Mouse (Mus musculus) hindbrain, embryonic 15.5 days (tissue): Measurements from ENCODE around the gene Gpr162. TPM values are rescaled to one million over a fixed set of nuclear protein-coding genes. Genes with fewer than 3 reads are reported as not detected.

Experiments used
- ATAC-seq: fragments of 200-750 bp; cut with Nextera tagmentation; 2 replicates; pipeline ENCODE4 v1.8.0; 2017; ENCODE audit warnings: low read depth, moderate number of reproducible peaks, moderate TSS enrichment; ENCODE audit not compliant: low FRiP score
- H3K27ac ChIP-seq: fragments of 300-500 bp; sonication (generic); replicated peaks from 2 replicates; pipeline ENCODE4 v1.5.1; 2015; ENCODE audit warnings: mild to moderate bottlenecking, inconsistent platforms
- H3K27me3 ChIP-seq: fragments of 300-500 bp; sonication (generic); 2 replicates; pipeline ENCODE4 v1.6.1; 2015; ENCODE audit warnings: control low read depth, inconsistent platforms
- H3K36me3 ChIP-seq: fragments of 300-500 bp; sonication (generic); 2 replicates; pipeline ENCODE4 v1.6.1; 2015; ENCODE audit warnings: control low read depth, inconsistent platforms
- H3K4me1 ChIP-seq: fragments of 300-500 bp; sonication (generic); replicated peaks from 2 replicates; pipeline ENCODE4 v1.6.1; 2015; ENCODE audit warnings: control low read depth, inconsistent platforms
- H3K4me2 ChIP-seq: fragments of 300-500 bp; sonication (generic); 2 replicates; pipeline ENCODE4 v1.6.1; 2015; ENCODE audit warnings: moderate library complexity, mild to moderate bottlenecking, inconsistent platforms
- H3K4me3 ChIP-seq: fragments of 300-500 bp; sonication (generic); 2 replicates; pipeline ENCODE4 v1.5.1; 2015; ENCODE audit warnings: mild to moderate bottlenecking, inconsistent platforms
- H3K9ac ChIP-seq: fragments of 300-500 bp; sonication (generic); 2 replicates; pipeline ENCODE4 v1.6.1; 2015; ENCODE audit warnings: inconsistent platforms
- H3K9me3 ChIP-seq: fragments of 300-500 bp; sonication (generic); 2 replicates; pipeline ENCODE4 v1.6.1; 2016; ENCODE audit warnings: control low read depth, inconsistent platforms
- WGBS: fragments of 180-500 bp; shearing (Covaris S2); methylation state at CpG from one replicate; pipeline ENCODE4 v1.1.7; 2015; 5-methylcytosine and 5-hydroxymethylcytosine counted together
- polyA plus RNA-seq: library from polyadenylated mRNA; unstranded; fragments of >200 nt; fragmentation: Nextera tagmentation; extraction: Ambion mirVana; gene quantifications from 2 replicates; pipeline ENCODE4 v1.2.1, GENCODE M21; 2015

The Gpr162 gene
- 33.9 and 37.5 TPM in 2 replicates for polyA plus RNA-seq

DNA sequence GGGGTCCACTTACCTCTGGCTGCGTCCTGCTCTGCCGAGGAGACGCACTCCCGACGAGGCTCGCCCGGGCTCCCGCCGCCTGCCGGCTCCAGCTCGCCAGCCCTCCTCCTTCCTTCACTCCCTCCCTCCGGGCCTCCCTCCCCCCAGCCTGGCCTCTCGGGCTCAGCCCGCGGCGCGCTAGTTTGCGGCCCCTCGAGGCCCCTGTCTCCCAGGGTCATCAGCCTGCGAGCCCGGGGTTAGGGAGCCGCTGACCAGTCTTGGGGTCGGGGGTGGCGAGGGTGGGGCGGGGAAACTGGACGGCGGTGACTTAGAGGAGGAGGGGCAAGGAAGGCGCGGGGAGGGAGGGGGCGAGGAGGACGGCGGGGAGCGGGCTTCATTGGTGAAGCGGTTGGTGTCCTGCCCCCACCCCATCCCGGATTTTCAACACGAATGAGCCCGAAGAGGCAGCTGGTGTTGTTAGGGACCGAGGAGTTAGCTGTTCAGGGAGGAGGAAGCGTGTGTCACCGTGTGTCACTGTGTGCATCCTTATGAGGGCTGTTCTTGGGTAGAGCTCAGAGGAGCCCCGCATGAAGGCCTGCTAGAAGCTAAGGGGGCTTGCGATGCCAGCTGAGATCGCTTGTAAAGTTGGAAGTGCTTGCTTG, at the start of gene Gpr162:
TSS of gene Gpr162 (minus strand) at position 326 of the 641 bp plus-strand sequence.
- H3K4me1 ChIP-seq: peaks cover 66% of the 10 kb centered on the region

DNA sequence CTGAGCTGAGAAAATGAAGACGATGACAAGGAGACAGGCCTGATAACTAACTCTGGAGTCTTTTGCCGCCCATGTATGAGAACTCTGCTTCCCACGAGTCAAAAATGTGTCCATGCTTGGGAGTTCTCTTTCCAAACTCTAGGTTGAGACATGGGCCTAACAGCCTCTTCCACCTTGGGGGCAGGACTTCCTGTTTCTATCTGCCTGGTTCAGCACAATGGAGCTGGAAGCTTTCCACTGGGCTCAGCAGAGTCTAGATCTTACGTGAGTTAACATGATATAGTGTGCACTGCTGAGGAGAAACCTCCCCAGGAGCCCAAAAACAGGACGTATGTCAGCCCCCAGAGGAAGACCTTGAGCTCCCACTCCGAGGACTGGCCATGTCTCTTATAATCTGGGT, 49.4 kb upstream of the Gpr162 start:
- Histone ChIP-seq H3K4me1 (peaks cover 45% of the 10 kb centered on the region), H3K9me3 (no peaks in the 10 kb centered on the region), H3K9ac (no peak overlapping the region), H3K36me3 (peaks cover 17% of the 10 kb centered on the region), H3K4me3 (no peak overlapping the region), H3K27me3 (no peaks in the 10 kb centered on the region), H3K4me2 (0 out of 2 replicates have a peak overlapping the region, but pooled peaks have one; percentile 0), H3K27ac (peak overlapping the region; percentile 100)
- ATAC-seq: no peak
- WGBS: 58% methylated on average over 6 of the region's 6 CpGs

More for the DNA sequence above, at the start of gene Gpr162:
- ATAC-seq: peak; percentile 65
- Histone ChIP-seq H3K27ac (peak within 1 kb of the TSS; percentile 98), H3K36me3 (no peaks in the 10 kb centered on the region), H3K27me3 (no peaks in the 10 kb centered on the region), H3K4me2 (peak within 1 kb of the TSS; percentile 80), H3K9me3 (no peaks in the 10 kb centered on the region), H3K9ac (peak within 1 kb of the TSS; percentile 84), H3K4me3 (peak within 1 kb of the TSS; percentile 83)
- under 1% methylated on average over 37 of the region's 43 CpGs for whole genome bisulfite sequencing

- no peak within 1 kb of the TSS for H3K4me3 ChIP-seq
- no peaks in the 10 kb centered on the region for H3K27me3 ChIP-seq
- H3K4me1 ChIP-seq: peaks cover 42% of the 10 kb centered on the region
- H3K4me2 ChIP-seq: peak within 1 kb of the TSS; percentile 21; the same call in 1 of the 2 replicates
- no peak for ATAC-seq
- 21% methylated on average over 12 of the region's 13 CpGs for WGBS
- 0 out of 2 replicates have a peak within 1 kb of the TSS, but pooled peaks have one; percentile 25 for H3K27ac ChIP-seq
- peaks cover 17% of the 10 kb centered on the region for H3K36me3 ChIP-seq
- no peaks in the 10 kb centered on the region for H3K9me3 ChIP-seq
- no peak within 1 kb of the TSS for H3K9ac ChIP-seq
Observed at GRCm38 (mm10) chr6:124911533-124912218, 47.9 kb upstream of the Gpr162 start, which contains the start of gene Lag3. Lag3 (minus strand) TSS chr6:124911705.

GRCm38 (mm10) chr6:124910032-124910431, 46.2 kb upstream of the Gpr162 start:
- H3K9me3 ChIP-seq: no peaks in the 10 kb centered on the region
- H3K4me2 ChIP-seq: peak overlapping the region; percentile 47
- H3K9ac ChIP-seq: peak overlapping the region; percentile 36
- H3K4me1 ChIP-seq: peaks cover 35% of the 10 kb centered on the region
- H3K27me3 ChIP-seq: no peaks in the 10 kb centered on the region
- peak overlapping the region; percentile 18; the same call in 1 of the 2 replicates for H3K4me3 ChIP-seq
- H3K27ac ChIP-seq: no peak overlapping the region
- peaks cover 17% of the 10 kb centered on the region for H3K36me3 ChIP-seq
- WGBS: 3% methylated on average over 32 of the region's 32 CpGs
- ATAC-seq: no peak

- H3K27me3 ChIP-seq: no peaks in the 10 kb centered on the region
- WGBS: 81% methylated on average over 1 of the region's 1 CpGs
- no peak for ATAC-seq
- H3K9me3 ChIP-seq: no peaks in the 10 kb centered on the region
- H3K36me3 ChIP-seq: no peaks in the 10 kb centered on the region
- no peak overlapping the region for H3K27ac ChIP-seq
- no peak overlapping the region for H3K4me3 ChIP-seq
- no peak overlapping the region for H3K9ac ChIP-seq
- H3K4me2 ChIP-seq: no peak overlapping the region
- H3K4me1 ChIP-seq: peaks cover 35% of the 10 kb centered on the region
Observed at GRCm38 (mm10) chr6:124907767-124908166, 44.0 kb upstream of the Gpr162 start.

DNA sequence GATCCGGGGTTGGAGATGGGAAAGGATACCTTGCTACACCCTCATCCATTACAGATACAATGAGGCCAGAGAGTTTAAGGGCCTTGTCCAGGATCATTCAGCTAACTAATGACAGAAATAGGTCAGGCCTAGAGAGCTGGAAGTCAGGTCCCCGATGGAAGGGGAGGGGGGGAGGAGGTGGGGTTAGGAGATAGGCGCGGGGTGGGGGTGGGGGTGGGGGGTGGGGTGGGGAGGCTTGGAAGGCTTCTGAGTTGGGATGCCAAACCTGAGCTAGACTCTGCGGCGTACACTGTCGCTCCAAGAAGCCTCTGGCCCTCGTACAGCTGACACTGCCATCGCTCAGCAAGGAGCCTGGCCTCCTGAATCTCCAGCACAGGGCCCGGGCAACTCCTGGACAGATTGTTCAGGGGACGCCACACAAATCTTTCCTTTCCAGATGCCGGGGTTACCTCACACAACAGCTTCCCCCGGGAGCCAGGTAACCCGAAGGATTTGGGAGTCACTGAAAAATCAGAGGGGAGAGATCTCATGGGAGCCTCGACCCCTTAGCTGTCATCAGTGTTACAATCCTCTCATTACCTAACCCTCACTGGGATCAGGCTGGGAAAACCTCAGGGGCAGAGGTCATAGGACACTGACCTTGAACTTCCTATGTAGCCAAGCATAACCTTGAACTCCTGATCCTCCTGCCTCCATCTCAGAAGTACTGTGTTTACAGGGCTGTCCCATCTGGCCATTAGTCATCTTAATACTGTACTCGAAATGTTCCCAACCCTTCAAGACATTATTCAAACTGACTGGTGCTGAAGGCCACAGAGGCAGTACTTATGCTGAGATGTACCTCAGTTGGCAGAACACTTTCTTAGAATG, 41.4 kb upstream of the Gpr162 start:
- H3K9me3 ChIP-seq: no peaks in the 10 kb centered on the region
- peak overlapping the region; percentile 69 for H3K4me2 ChIP-seq
- peak overlapping the region; percentile 97 for H3K27ac ChIP-seq
- no peaks in the 10 kb centered on the region for H3K36me3 ChIP-seq
- peaks cover 28% of the 10 kb centered on the region for H3K4me1 ChIP-seq
- H3K4me3 ChIP-seq: peak overlapping the region; percentile 39; the same call in 1 of the 2 replicates
- H3K27me3 ChIP-seq: no peaks in the 10 kb centered on the region
- WGBS: 25% methylated on average over 16 of the region's 16 CpGs
- H3K9ac ChIP-seq: peak overlapping the region; percentile 47; the same call in 1 of the 2 replicates
- no peak for ATAC-seq

DNA sequence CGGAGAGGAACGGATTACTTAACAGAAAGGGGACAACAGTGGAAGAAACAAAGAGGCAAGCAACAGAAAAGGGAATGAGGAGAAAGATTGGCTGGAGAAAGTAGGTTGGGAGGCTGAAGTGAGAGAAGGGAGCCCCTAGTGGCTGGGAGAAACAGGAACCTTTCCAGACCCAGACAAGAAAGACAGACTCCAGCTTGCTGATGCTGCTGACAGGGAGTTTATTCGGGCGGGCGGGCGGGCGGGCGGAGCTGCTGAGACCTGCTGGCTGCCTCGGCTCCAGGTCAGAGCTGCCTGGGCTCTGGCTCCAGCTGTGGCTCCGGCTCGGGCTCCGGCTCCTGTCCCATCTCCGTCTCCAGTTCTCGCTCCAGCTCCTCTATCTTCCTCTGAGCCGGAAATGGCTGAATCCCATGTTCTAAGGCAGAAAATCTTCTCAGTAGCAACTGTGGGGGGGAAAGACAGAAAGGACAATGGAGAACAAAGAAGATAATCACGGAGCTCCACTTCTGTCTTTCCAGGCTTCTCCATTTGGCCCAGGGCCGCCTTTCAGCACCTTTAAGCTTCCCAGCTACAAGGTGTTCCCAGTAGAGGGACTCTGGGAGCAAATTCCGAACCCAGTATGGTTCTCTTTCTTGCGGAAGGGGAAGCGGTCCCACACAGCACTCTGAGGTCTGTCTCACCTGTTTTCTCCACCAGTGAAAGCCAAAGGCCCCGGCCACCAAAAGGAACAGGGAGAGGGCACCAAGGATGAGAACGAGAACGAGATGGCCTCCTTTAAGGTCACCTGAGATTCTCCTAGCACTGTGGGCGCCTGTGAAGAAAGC, 40.6 kb upstream of the Gpr162 start:
- Histone ChIP-seq H3K27me3 (no peaks in the 10 kb centered on the region), H3K4me1 (peaks cover 21% of the 10 kb centered on the region), H3K9me3 (no peaks in the 10 kb centered on the region), H3K4me3 (peak overlapping the region; percentile 39), H3K4me2 (peak overlapping the region; percentile 69), H3K36me3 (no peaks in the 10 kb centered on the region), H3K9ac (peak overlapping the region; percentile 54), H3K27ac (peak overlapping the region; percentile 97)
- 9% methylated on average over 22 of the region's 24 CpGs for WGBS
- peak; percentile 65 for ATAC-seq

- Histone ChIP-seq H3K9ac (peak overlapping the region; percentile 54), H3K36me3 (no peaks in the 10 kb centered on the region), H3K27me3 (no peaks in the 10 kb centered on the region), H3K27ac (peak overlapping the region; percentile 97), H3K4me3 (peak overlapping the region; percentile 39), H3K9me3 (no peaks in the 10 kb centered on the region), H3K4me1 (peaks cover 21% of the 10 kb centered on the region), H3K4me2 (peak overlapping the region; percentile 69)
- ATAC-seq: peak; percentile 84
- WGBS: 0% methylated on average over 23 of the region's 23 CpGs
Observed at GRCm38 (mm10) chr6:124903580-124904151, 39.9 kb upstream of the Gpr162 start.

GRCm38 (mm10) chr6:124901851-124902250, 38.1 kb upstream of the Gpr162 start:
- no peak for ATAC-seq
- peaks cover 21% of the 10 kb centered on the region for H3K4me1 ChIP-seq
- no peaks in the 10 kb centered on the region for H3K9me3 ChIP-seq
- H3K27me3 ChIP-seq: no peaks in the 10 kb centered on the region
- no peak overlapping the region for H3K4me3 ChIP-seq
- no peaks in the 10 kb centered on the region for H3K36me3 ChIP-seq
- H3K9ac ChIP-seq: no peak overlapping the region
- H3K4me2 ChIP-seq: no peak overlapping the region
- no peak overlapping the region for H3K27ac ChIP-seq

DNA sequence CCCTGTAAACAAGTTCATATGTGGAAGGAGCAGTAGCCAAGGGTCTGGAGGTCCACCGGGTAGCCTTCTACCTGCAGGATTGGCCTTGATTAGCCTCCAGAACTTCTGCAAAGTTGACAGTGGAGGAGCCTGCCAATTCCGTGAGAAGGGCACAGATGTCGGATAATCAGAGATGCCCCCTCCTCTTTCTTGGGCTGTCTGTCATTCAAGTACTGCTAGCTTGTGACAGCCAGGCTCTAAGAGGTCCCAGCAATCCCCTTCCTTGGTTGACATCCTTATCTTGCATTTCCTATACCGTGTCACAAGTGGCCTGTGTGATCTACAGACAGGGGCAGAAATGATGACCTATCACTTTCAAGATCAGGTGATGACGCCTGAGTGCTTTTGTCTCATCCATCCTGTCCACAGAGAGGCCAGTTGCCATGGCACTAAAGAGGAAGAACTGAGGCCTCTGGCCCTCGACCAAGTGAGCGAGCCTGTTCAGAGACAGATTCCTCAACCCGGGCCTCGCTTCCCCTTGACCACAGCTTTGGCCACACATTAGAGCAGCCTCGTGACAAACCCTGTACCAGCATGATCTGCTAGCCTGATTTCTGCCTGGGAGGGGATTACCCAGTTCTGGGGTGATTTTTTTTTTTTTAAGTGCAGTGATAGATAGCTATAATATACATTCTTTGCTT, 37.2 kb upstream of the Gpr162 start:
- Histone ChIP-seq H3K9me3 (no peaks in the 10 kb centered on the region), H3K4me2 (no peak overlapping the region), H3K9ac (no peak overlapping the region), H3K4me3 (no peak overlapping the region), H3K4me1 (peaks cover 21% of the 10 kb centered on the region), H3K27me3 (no peaks in the 10 kb centered on the region), H3K27ac (no peak overlapping the region), H3K36me3 (no peaks in the 10 kb centered on the region)
- 44% methylated on average over 10 of the region's 10 CpGs for WGBS
- no peak for ATAC-seq
